Mouse (Mus musculus): Measurements from ENCODE around the gene Gna15.

Gene Gna15

GRCm38 (mm10) chr10:81524051-81524605, at the start of gene Gna15:
Gene Gna15, minus strand, starts transcription at chr10:81524225.
- peak; percentile 98 for DNase-seq

GRCm38 (mm10) chr10:81572975-81573374, 49.0 kb upstream of the Gna15 start:
- DNase-seq, result peak; percentile 98

GRCm38 (mm10) chr10:81572133-81572671, 48.2 kb upstream of the Gna15 start:
- peak; percentile 95 for DNase-seq

- peak; percentile 100 for DNase-seq
These were observed 47.5 kb upstream of the Gna15 start for GRCm38 (mm10) chr10:81571501-81571876.

- peak; percentile 99 for DNase-seq
These were observed 46.9 kb upstream of the Gna15 start for GRCm38 (mm10) chr10:81570831-81571500.

GRCm38 (mm10) chr10:81570238-81570800, 46.3 kb upstream of the Gna15 start:
- no peak for DNase-seq

GRCm38 (mm10) chr10:81569507-81570237, 45.6 kb upstream of the Gna15 start:
- no peak for DNase-seq

- DNase-seq, result peak; percentile 95
These were observed 44.6 kb upstream of the Gna15 start for GRCm38 (mm10) chr10:81568381-81569191.

GRCm38 (mm10) chr10:81565257-81566228, 41.5 kb upstream of the Gna15 start:
- peak; percentile 92 for DNase-seq

GRCm38 (mm10) chr10:81564734-81565133, 40.7 kb upstream of the Gna15 start:
- DNase-seq, result peak; percentile 96

- DNase-seq, result peak; percentile 97
These were observed 40.2 kb upstream of the Gna15 start for GRCm38 (mm10) chr10:81564216-81564615.

GRCm38 (mm10) chr10:81563481-81563880, 39.5 kb upstream of the Gna15 start:
- DNase-seq, result peak; percentile 94

GRCm38 (mm10) chr10:81562411-81562810, 38.4 kb upstream of the Gna15 start:
- DNase-seq, result peak; percentile 92

- DNase-seq, result peak; percentile 97
These were observed 36.9 kb upstream of the Gna15 start for GRCm38 (mm10) chr10:81560719-81561459.

GRCm38 (mm10) chr10:81559627-81560539, 35.9 kb upstream of the Gna15 start:
- DNase-seq, result peak; percentile 99

GRCm38 (mm10) chr10:81559163-81559626, 35.2 kb upstream of the Gna15 start, which contains the start of gene Aes:
Gene Aes, plus strand, starts transcription at chr10:81559488.
- peak; percentile 99 for DNase-seq

GRCm38 (mm10) chr10:81557491-81557890, 33.5 kb upstream of the Gna15 start:
- no peak for DNase-seq

- no peak for DNase-seq
These were observed 32.3 kb upstream of the Gna15 start for GRCm38 (mm10) chr10:81556282-81556681.

Measured in heart, adult 11 months (tissue).